Mouse (Mus musculus) forebrain, embryonic 13.5 days (tissue): ENCODE measurements around the gene Dagla. TPM values are rescaled to one million over a fixed set of nuclear protein-coding genes. Genes with fewer than 3 reads are reported as not detected.

Source experiments
- ATAC-seq: fragments of 200-750 bp; cut with Nextera tagmentation; 2 replicates; pipeline ENCODE4 v1.8.0; 2017
- H3K27ac ChIP-seq: fragments of 300-500 bp; sonication (generic); 2 replicates; pipeline ENCODE4 v1.5.1; 2015; ENCODE audit warnings: inconsistent platforms, mild to moderate bottlenecking, moderate library complexity
- H3K27me3 ChIP-seq: fragments of 300-500 bp; sonication (generic); 2 replicates; pipeline ENCODE4 v1.6.1; 2015; ENCODE audit warnings: mild to moderate bottlenecking, inconsistent platforms
- H3K36me3 ChIP-seq: fragments of 300-500 bp; sonication (generic); 2 replicates; pipeline ENCODE4 v1.6.1; 2015; ENCODE audit warnings: mild to moderate bottlenecking, inconsistent platforms; ENCODE audit not compliant: poor library complexity, severe bottlenecking
- H3K4me1 ChIP-seq: fragments of 300-500 bp; sonication (generic); 2 replicates; pipeline ENCODE4 v1.6.1; 2015; ENCODE audit warnings: inconsistent platforms
- H3K4me2 ChIP-seq: fragments of 300-500 bp; sonication (generic); 2 replicates; pipeline ENCODE4 v1.6.1; 2015; ENCODE audit warnings: inconsistent platforms, mild to moderate bottlenecking, moderate library complexity
- H3K4me3 ChIP-seq: fragments of 300-500 bp; sonication (generic); 2 replicates; pipeline ENCODE4 v1.5.1; 2015; ENCODE audit warnings: mild to moderate bottlenecking, inconsistent platforms
- H3K9ac ChIP-seq: fragments of 300-500 bp; sonication (generic); 2 replicates; pipeline ENCODE4 v1.6.1; 2015; ENCODE audit warnings: mild to moderate bottlenecking, inconsistent platforms
- H3K9me3 ChIP-seq: fragments of 300-500 bp; sonication (generic); replicated peaks from 2 replicates; pipeline ENCODE4 v1.6.1; 2016; ENCODE audit warnings: inconsistent platforms
- WGBS: fragments of 180-500 bp; shearing (Covaris S2); methylation state at CpG from one replicate; pipeline ENCODE4 v1.1.7; 2015; 5-methylcytosine and 5-hydroxymethylcytosine counted together
- polyA plus RNA-seq: library from polyadenylated mRNA; unstranded; fragments of >200 nt; fragmentation: Nextera tagmentation; extraction: Ambion mirVana; gene quantifications from 2 replicates; pipeline ENCODE4 v1.2.1, GENCODE M21; 2015

Gene Dagla
- polyA plus RNA-seq, 1 experiment from 2014 or later = 3.2 TPM

DNA sequence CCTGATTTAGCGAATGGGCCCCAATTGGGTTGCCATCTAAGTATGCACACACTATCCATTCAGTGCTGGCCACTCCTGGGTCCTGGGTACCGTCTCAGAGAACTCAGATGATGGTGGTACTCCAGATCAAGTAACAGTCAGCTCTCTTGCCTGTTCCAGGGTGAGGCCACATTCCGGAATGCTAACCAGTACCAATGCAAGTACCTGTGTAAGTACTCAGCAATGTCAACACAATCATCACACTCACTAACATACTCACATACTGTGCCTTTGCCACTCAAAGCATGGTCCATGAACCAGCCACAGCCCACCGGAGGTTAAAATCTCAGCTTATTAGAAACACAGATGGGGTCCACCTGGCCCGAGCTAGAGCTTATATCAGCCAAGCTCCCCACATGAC lies 10.7 kb downstream of the Dagla start:
- Histone ChIP-seq H3K36me3 (no peaks in the 10 kb centered on the region), H3K4me1 (peaks cover 34% of the 10 kb centered on the region), H3K4me3 (no peak overlapping the region), H3K9me3 (no peaks in the 10 kb centered on the region), H3K9ac (no peak overlapping the region), H3K4me2 (no peak overlapping the region), H3K27me3 (no peaks in the 10 kb centered on the region), H3K27ac (no peak overlapping the region)
- ATAC-seq = no peak
- WGBS = 87% methylated on average over 5 of the region's 5 CpGs

GRCm38 (mm10) chr19:10291896-10292490 lies 12.7 kb downstream of the Dagla start:
- H3K4me3 ChIP-seq = no peak overlapping the region
- H3K27me3 ChIP-seq = no peaks in the 10 kb centered on the region
- 85% methylated on average over 9 of the region's 9 CpGs for WGBS
- H3K9me3 ChIP-seq = no peaks in the 10 kb centered on the region
- H3K36me3 ChIP-seq = no peaks in the 10 kb centered on the region
- peaks cover 28% of the 10 kb centered on the region for H3K4me1 ChIP-seq
- no peak overlapping the region for H3K9ac ChIP-seq
- ATAC-seq = no peak
- H3K4me2 ChIP-seq = no peak overlapping the region
- no peak overlapping the region for H3K27ac ChIP-seq

DNA sequence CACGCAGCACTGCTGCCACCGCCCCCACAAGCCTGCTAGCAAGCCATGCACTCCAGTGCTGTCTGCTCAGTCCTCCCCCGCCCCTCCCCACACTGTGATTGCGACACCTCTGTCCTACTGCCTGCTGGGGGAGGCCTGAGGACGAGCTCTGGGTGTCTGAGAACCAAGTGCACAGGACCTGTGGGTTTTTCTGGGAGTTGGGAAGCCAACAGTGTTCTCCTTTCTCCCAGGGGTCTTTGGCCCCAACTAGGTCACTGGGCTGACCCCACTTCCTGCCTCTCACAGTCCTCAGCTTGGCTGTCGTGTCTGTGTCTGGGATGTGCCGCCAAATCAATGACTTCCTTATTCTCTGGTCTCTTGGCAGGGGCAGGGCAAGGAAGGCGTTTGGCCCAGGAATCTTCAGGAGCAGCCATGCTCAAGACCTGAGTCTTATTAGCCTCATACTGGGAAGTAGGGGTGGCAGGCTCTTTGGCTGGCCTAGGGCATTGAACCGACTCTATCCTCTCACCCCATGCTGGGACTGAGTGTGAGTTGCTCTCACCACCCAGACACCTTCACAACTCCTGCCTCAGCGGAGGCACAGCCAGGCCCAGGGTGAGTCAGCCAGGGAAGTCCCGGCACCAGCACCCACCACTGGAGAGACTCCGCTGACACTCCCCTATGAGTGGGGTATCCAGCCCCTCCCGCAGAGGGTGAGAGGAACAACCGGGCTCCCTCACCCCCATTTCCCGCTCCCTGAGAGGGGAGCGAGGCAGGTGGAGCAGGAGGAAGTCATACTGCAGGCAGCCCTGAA lies 14.3 kb downstream of the Dagla start:
- Histone ChIP-seq H3K27me3 (no peaks in the 10 kb centered on the region), H3K36me3 (no peaks in the 10 kb centered on the region), H3K27ac (no peak overlapping the region), H3K4me1 (peaks cover 19% of the 10 kb centered on the region), H3K4me2 (no peak overlapping the region), H3K4me3 (no peak overlapping the region), H3K9me3 (no peaks in the 10 kb centered on the region), H3K9ac (no peak overlapping the region)
- ATAC-seq = no peak
- WGBS = 82% methylated on average over 16 of the region's 16 CpGs

DNA sequence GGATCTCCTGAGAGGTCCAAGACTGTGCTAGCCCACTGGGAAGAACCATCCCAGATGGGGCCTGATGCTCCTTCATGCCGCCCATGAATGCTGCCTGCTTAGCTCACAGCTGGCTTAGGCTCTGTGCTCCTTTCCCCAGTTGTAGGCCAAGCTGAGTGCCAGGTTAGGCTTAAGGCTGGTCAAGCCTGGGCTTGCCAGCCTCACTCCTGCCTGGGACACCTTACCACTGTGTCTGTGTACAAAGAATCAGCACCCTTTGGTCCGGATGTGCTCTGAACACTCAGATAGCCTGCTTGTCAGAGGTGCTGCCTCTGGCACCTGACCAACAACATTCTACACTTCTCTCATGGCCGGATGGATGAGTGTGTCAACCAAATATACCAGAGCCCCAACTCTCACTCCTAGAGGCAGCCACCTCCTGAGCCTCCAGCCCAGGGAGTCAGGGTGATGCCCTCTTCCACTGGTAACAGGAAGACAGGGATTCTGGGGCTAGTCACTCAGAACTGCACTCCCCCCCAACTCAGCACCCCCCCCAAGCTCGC lies 15.0 kb downstream of the Dagla start:
- Histone ChIP-seq H3K4me1 (peaks cover 13% of the 10 kb centered on the region), H3K9ac (no peak overlapping the region), H3K36me3 (no peaks in the 10 kb centered on the region), H3K4me2 (no peak overlapping the region), H3K27me3 (no peaks in the 10 kb centered on the region), H3K4me3 (no peak overlapping the region), H3K27ac (no peak overlapping the region), H3K9me3 (no peaks in the 10 kb centered on the region)
- ATAC-seq = no peak
- WGBS = 79% methylated on average over 4 of the region's 4 CpGs

DNA sequence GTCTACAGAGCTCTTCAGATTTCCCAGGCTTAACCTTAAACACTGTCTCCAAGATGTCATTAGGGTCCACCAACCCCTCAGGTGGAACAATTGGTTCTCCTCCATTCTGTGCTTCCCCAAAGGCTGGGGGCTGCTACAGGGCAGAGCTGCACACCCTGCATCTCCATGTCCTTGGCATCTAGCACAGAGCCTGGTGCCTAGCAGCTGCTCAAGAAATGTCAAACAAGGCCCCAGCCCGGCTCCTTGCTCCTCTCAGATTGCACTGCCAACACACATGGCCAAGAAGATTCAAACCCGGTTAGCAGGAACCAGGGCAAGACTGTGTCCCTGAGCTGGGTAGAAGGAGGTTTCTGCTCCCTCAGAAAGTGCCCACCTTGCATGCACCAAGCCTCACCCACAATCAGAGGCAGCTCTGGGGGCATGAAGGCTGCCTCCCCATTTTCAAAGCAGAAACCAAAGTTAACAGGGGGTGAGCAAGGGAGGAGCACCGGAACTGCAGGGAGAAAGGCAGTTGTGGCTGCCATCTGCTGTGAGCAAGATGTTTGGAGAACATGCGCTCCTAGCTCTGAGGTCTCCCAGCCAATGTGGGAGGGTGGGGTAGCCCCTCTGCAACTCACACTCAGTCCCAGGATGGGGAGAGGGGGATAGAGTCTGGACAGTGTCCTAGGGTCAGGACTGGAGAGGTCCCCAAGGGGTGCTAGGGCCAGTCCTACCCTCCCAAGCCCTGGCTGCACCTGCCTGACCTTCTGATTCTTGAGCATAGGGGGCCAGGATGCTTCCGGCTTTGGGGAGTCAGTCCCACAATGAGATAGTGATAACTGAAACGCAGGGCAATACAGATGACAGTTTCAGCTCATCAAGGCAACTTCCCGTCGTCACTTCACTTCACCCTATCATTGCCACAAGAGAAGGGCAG lies 16.3 kb downstream of the Dagla start:
- WGBS = 87% methylated on average over 8 of the region's 8 CpGs
- no peak for ATAC-seq
- H3K27me3 ChIP-seq = no peaks in the 10 kb centered on the region

GRCm38 (mm10) chr19:10286458-10286872 lies 18.2 kb downstream of the Dagla start:
- WGBS = 82% methylated on average over 10 of the region's 10 CpGs

More for the DNA sequence above, 16.3 kb downstream of the Dagla start:
- Histone ChIP-seq H3K9me3 (no peaks in the 10 kb centered on the region), H3K27ac (no peak overlapping the region), H3K4me3 (no peak overlapping the region), H3K36me3 (no peaks in the 10 kb centered on the region), H3K4me1 (0 out of 2 replicates have a peak, but pooled peaks cover 7% of the 10 kb centered on the region), H3K4me2 (no peak overlapping the region), H3K9ac (no peak overlapping the region)

GRCm38 (mm10) chr19:10280771-10281540 lies 23.7 kb downstream of the Dagla start:
- WGBS = 81% methylated on average over 14 of the region's 14 CpGs
- Histone ChIP-seq H3K27me3 (peaks cover 10% of the 10 kb centered on the region), H3K27ac (no peak overlapping the region), H3K4me2 (no peak overlapping the region), H3K9ac (no peak overlapping the region), H3K4me1 (peaks cover 33% of the 10 kb centered on the region), H3K9me3 (no peaks in the 10 kb centered on the region), H3K36me3 (no peaks in the 10 kb centered on the region), H3K4me3 (no peak overlapping the region)
- ATAC-seq = no peak

More at GRCm38 (mm10) chr19:10286458-10286872, 18.2 kb downstream of the Dagla start:
- no peaks in the 10 kb centered on the region for H3K9me3 ChIP-seq
- no peak for ATAC-seq
- no peak overlapping the region for H3K9ac ChIP-seq
- H3K4me2 ChIP-seq = no peak overlapping the region
- H3K4me3 ChIP-seq = no peak overlapping the region
- 0 out of 2 replicates have a peak, but pooled peaks cover 7% of the 10 kb centered on the region for H3K4me1 ChIP-seq
- no peaks in the 10 kb centered on the region for H3K27me3 ChIP-seq
- no peak overlapping the region for H3K27ac ChIP-seq
- no peaks in the 10 kb centered on the region for H3K36me3 ChIP-seq

GRCm38 (mm10) chr19:10279668-10280067 lies 25.0 kb downstream of the Dagla start:
- H3K4me2 ChIP-seq = no peak overlapping the region
- H3K27me3 ChIP-seq = peaks cover 15% of the 10 kb centered on the region
- H3K9ac ChIP-seq = no peak overlapping the region
- H3K4me1 ChIP-seq = peaks cover 37% of the 10 kb centered on the region
- ATAC-seq = no peak
- no peak overlapping the region for H3K4me3 ChIP-seq
- H3K27ac ChIP-seq = no peak overlapping the region
- WGBS = 89% methylated on average over 9 of the region's 9 CpGs
- H3K9me3 ChIP-seq = no peaks in the 10 kb centered on the region
- H3K36me3 ChIP-seq = no peaks in the 10 kb centered on the region

DNA sequence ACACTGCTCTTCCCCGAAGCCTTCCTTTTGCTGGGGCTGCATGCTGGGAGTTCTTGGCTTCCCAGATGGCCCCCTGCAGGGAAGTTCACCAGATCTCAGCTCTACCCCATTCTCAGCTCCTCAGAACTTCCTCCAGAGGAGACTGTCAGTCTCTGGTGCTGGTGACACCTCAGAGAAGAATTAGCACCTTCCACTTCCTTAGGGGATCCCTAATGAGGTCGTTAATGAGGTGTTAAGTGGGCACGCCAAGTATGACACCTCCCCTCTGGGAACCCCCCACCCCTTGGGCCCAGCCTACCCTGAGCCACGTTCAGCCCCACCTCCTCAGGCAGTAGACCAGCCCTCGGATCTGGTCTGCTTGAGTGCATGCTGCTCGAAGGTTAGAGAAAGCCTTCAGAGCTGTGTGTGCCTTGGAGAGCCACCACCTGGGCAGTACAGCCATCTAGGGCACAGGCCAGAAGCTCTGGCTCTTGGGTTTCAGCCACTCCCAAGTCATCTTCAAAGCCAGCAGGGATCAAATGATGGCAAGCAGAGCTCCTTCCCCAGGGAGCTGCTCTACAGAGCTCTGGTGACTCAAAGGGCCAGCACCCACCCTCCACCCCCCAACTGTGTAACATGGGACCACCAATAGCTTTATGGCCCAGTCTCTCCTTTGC lies 25.9 kb downstream of the Dagla start:
- Histone ChIP-seq H3K4me2 (no peak overlapping the region), H3K36me3 (no peaks in the 10 kb centered on the region), H3K4me1 (peaks cover 43% of the 10 kb centered on the region), H3K27me3 (peaks cover 15% of the 10 kb centered on the region), H3K9me3 (no peaks in the 10 kb centered on the region), H3K4me3 (no peak overlapping the region), H3K9ac (no peak overlapping the region), H3K27ac (0 out of 2 replicates have a peak overlapping the region, but pooled peaks have one; percentile 83)
- WGBS = 25% methylated on average over 6 of the region's 6 CpGs
- ATAC-seq = peak; percentile 67

- H3K36me3 ChIP-seq = no peaks in the 10 kb centered on the region
- H3K9ac ChIP-seq = no peak overlapping the region
- H3K27me3 ChIP-seq = peaks cover 15% of the 10 kb centered on the region
- 7% methylated on average over 5 of the region's 5 CpGs for WGBS
- peak; percentile 9 for ATAC-seq
- peak overlapping the region; percentile 38 for H3K4me2 ChIP-seq
- H3K9me3 ChIP-seq = no peaks in the 10 kb centered on the region
- H3K27ac ChIP-seq = peak overlapping the region; percentile 83
- H3K4me1 ChIP-seq = peaks cover 54% of the 10 kb centered on the region
- H3K4me3 ChIP-seq = no peak overlapping the region
Observed at GRCm38 (mm10) chr19:10277759-10278158, 26.9 kb downstream of the Dagla start.

DNA sequence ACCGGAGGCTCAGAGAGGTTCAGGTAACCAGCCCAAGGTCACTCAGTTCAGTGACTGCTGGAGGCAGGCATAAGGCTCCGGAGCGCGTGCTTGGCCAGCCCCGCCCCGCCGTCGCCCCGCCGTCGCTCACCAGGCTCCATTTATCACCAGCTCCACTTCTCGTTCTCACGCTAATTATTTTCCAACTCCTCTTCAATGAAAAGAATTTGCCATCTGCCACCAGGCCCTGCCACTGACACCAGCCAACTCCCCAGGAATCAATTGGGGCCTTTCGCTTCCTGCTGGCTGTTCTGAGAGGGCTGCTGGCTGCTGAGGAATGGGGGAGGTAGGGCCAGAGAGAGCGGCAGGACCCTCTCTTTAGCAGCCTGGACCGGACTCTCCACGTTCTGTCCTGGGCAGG lies 27.3 kb downstream of the Dagla start:
- 2% methylated on average over 17 of the region's 17 CpGs for WGBS
- Histone ChIP-seq H3K4me2 (peak overlapping the region; percentile 38), H3K27ac (peak overlapping the region; percentile 83), H3K9me3 (no peaks in the 10 kb centered on the region), H3K9ac (no peak overlapping the region), H3K4me1 (peaks cover 58% of the 10 kb centered on the region), H3K4me3 (no peak overlapping the region), H3K27me3 (peaks cover 15% of the 10 kb centered on the region), H3K36me3 (no peaks in the 10 kb centered on the region)
- ATAC-seq = peak; percentile 61
